Mouse (Mus musculus): Measurements from ENCODE around the gene Gck.
A peak's percentile ranks its signal among the peaks of the same experiment; 100 is the strongest.
"Not testable (repeated sequence)": the region's sequence is repeated elsewhere in the genome, so short reads cannot be mapped to it uniquely, and the experiment has no call there.

The Gck gene

DNA sequence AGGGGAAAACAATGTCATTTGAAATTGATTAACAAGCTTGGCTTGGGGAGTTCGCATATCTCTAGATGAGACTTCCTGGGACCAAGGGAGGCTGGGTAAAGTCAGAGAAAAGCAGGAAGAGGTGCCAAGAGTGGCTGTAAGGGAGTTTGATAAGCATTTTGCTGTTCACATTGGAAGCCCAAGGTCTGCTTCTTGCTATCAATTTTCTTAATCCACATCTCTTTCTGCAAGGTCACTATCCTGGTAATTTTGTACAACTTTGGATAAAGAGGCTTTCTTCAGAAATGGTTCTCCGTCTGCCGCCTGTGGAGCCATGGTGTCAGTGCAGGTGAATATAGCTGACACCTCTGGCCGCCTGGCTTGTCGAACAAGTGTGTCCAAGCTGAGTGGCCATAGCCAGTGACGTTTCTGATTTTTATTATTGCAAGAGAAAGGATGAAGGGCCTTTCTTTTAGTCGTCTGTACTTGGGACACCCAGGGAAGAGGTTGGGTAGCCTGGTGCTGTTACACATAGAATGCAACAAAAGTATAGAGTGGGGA is 5.2 kb upstream of the Gck start:
- peak in 1 of 2 experiments; percentile 62 for DNase-seq

DNA sequence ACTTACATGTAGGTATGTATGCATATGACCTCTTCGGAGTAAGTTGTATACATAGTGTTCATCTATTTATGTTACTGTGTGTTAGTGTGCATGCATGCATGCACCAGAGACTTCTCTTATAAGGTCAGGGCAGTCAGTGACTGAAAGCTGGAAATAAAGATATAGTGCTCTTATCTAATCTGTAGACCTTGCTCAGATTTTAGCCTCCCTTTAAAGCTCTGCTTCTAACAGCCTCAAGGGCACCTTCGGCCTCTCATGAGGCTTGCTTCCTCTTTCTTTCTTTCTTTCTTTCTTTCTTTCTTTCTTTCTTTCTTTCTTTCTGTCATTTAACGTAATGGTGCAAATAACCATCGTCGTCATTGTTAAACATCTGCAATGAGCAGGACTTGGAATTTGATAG is 4.6 kb upstream of the Gck start:
- DNase-seq, result no peak

DNA sequence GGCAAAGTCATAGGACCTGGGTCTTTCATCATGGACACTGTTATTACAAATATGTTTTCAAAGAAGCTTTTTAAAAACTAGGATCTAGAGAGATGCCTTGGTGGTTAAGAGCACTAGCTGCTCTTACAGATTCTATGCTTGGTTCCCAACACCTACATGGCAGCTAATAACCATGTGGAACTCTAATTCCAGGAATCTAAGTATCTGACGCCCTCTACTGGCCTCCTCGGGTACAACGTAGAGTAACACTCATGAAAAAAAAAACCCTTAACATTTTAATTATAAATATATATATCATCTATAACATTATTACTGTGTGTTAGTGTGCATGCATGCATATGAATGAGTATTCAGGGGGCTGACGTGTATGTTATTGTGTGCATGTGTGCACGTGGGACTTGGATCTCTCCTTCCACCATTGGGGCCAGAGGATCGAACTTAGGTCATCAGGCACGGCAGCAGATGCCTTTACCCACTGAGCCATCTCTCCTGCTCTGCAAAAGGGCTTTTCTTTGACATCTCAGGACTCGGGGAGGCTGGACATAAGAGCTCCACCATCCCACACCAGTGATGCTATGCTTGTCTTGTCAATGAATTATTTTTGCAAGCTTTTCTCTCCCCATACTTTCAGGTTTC is 3.4 kb upstream of the Gck start:
- peak; percentile 58 to 61 for DNase-seq

DNA sequence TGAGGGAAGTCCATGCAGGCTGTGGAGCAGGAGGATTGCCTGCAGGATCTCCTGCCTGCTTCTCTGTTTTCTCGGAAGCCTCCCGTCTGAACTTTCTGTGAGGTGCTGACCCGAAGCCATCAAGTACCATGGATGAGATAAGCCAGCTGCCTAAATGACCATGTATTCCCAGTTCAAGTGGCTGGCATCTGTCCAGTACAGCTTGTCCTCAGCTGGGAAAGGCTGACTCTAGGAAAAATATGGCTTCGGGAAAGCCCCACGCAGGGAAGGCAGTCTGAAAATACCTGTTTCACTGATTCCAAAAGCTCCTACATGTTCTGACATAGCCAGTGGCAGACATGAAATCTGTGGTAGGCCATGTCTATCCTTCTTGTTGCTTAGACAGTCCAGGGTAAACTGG is 2.6 kb upstream of the Gck start:
- DNase-seq, result no peak

DNA sequence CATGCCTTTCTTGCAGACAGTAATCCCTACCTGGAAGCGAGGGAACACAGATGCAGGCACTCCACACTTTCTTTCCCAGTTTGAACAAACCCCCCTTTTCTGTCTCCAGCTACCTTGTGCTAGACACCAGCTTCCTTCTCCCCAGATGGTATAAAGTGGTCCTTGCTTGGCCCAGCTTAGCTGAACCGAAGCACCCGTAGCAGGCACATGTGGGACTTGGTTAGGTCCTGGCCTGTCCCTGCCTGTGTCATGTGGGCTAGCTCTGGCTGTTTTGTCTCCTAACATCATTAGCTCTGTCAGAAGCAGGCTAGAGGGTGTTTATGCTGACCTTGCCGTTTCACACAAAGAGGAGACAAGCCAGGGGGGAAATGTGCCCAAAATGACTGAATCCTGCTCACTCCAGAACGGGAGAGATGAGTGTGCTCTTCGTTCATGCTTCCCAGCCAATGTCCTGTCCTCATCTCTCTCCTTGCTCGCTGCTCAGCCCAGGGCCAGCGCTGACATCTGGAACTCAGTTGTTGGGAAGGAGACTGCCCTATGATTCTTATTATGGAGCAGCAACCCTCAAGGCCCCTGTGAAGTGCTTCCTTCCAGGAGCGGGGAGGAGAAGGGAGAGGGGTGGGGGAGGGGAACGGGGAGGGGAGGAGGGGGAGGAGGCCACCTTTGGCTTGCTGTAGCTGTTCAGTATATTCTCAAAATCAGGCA is 1.2 kb downstream of the Gck start:
- DNase-seq, result no peak

DNA sequence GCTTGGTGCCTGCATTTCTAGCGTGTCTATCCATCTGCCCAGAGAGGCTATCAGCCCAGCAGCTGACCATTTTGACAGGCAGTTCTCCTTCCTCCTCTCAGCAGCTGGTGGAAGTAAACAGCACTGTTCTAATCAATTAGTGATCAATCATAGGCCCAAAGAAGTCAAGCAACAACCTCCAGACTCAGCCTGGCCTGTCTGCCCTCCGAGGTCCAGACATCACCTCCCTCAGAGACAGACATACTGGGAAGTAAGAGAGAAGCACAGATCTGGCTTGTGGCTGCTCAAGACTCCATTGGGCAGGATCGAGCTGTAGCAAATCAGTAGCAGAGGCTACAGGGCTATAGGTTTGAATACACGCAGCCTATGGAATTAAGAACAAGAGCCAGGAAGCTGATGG is 2.1 kb downstream of the Gck start:
- no peak for DNase-seq

DNA sequence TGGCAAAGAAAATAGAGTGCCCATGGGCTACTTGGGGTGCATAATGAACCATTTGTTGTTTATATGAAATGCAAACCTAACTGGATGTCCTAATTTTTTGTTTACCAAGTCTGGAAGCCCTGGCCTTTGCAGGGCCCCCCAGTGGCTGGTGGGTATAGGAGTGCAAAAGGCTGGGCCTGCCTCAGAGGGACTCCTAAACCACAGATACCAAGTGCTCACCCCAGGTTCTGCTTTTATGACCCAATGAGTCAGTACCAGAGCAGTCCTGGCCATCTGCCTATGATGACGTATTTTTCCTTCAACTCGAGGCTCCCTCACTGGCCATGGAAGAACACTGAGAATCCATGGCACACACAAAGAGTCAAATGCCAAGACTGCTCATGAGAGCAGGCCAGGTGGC is 4.8 kb downstream of the Gck start:
- DNase-seq, result no peak

DNA sequence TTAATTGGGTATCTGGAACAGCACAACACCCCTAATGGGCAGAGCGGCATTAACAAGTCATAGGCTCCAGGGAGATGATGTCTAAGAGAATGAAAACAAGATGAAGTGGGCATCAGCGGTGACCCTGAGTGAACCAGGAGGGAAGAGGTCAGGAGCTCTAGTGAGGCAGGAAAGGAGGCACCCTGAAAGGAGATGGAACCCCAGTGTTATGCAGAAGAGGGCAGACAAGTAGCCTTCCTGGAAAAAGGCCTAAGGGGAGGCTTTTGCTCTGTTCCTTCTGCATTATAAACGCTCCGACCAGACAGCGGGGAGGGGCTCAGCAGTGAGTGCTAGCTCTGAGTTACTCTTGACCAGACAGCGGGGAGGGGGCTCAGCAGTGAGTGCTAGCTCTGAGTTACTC is 6.9 kb downstream of the Gck start:
- no peak for DNase-seq

DNA sequence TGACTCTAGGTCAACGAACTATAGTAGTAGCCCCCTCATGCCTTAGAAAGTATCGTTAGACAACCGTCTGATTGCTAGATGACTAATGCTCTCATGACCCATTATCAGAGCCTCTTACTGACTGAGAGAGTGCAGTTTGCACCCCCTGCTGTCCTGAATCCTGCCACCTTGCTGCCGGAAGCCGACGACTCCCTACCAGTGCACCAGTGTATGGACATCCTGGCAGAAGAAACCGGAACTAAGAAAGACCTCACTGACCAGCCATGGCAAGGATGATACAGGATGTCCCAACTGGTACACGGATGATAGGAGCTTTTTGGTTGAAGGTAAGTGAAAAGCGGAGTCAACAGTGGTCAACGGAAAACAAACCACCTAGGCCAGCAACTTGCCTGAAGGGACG is 15.3 kb downstream of the Gck start:
- DNase-seq, result not testable (repeated sequence)

DNA sequence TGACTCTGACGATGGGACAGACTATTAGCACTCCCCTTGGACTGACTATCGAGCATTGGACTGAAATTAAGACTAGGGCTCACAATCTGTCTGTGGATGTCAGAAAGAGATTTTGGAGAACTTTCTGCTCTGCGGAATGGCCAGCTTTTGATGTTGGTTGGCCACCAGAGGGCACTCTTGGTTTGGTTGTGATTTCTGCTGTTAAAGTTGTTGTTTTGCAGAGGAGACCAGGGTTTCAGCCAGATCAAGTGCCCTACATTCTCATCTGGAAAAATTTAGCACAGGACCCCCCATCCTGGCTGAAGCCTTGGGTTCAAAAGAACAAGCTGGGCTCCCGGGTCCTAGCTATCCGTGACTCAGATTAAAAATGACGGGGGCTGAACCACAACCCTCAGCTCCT is 17.9 kb downstream of the Gck start:
- peak; percentile 45 to 55 for DNase-seq

DNA sequence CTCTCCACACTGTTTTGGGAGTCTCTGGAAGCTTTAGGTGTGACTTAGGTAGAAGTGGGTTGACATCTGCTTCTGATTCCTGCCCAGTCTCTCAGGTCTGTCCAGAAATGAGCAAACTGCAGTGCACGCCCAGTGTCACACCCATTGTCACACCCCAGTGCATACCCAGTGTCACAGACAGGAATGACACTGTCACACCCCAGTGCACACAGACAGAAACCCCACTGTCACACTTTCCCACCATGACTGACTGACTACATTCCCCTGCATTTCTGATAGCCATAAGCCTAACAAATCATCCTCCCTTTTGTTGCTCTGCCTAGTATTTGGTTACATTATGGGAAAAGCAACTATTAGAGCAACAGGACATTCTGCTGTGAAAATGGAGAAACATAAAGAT is 19.3 kb downstream of the Gck start:
- no peak for DNase-seq

DNA sequence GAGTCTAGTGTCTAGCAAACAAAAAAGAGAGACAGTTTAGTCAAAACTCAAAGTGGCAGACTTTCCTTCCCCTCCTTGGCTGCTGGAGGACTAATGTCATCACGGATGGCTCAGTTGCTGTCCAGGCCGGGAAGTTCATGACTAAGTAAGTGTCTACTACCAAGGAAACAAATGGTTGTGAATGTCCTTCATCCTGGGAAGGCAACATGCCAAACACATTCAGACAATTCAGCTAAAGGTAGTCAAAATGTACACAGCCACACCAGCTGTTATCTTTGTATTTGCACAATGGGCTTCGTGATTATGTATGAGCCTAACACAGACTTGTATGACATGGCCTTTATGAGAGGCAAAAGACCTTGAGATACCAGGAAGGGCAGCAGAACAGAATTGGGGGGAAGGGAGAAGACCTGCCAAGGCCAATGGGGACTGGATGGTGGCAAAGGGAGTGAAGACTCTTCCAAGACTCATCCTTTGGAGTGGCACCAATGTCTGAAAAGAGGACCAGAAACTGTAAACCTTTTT is 23.1 kb downstream of the Gck start:
- no peak for DNase-seq

DNA sequence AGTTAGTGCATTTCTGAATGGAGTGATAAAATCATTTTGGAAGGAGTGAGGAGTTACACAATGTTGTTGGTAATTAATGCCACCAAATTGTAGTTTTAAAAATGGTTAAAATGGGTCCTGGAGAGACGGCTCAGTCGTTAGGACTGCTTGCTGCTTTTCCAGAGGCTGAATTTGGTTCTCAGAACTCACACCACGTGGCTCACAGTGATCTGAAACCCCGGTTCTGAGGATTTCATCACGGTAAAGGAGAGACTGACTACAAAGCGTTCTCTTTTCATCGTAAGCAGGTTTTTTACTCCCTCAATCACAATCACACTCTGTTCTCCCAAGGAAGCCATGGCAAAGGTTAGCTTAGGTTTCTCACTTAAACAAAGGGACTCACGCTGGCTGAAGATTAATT is 25.2 kb downstream of the Gck start:
- DNase-seq, result no peak

DNA sequence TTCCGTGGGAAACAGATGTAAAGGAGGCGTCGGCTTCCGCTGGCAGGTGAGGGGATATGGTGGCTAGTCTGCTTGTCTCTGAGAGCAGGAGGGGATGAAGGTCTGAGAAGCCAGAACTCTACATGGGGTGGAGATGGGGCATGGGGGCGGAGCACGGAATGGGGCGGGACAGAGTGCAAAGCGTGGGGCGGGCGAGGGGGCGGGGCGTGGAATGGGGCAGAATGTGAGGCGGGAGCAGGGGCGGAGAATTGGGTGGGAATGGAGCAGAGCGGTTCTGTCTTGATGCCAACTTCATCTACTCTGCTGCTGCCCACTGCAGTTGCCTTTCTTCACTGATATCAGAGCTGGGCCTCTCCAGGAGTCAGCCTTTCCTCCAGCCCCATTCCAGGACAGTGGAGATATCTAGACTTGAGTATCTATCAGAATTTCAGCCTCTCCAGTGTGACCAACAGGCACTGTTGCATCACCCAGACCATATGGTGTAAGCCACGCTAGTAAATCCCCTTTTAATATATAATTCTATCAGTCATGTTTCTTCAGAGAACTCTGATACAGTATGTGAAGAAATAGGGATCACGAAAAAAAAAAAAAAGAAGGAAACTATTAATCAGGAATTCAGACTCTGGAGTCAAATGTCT is 29.4 kb downstream of the Gck start:
- DNase-seq, result peak; percentile 16 to 24

DNA sequence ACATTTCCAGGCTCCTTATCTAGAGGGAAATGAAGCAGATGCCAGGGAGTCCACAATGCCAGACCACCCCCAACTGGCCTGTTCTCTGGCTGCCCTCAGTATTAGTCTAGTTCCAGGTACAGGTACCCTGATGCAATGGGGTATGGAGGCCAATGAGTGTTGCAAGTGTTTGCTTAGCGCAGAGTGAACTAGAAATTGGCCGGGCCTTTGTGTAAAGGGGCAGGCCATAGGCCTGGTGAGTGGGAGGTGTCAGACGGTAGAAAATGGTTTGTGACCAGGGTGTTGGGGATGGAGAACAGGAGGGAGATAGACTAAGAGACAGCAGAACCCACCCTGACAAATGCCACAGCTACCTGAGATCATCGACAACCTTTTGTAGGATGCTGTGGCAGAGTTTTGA is 30.3 kb downstream of the Gck start:
- no peak for DNase-seq

DNA sequence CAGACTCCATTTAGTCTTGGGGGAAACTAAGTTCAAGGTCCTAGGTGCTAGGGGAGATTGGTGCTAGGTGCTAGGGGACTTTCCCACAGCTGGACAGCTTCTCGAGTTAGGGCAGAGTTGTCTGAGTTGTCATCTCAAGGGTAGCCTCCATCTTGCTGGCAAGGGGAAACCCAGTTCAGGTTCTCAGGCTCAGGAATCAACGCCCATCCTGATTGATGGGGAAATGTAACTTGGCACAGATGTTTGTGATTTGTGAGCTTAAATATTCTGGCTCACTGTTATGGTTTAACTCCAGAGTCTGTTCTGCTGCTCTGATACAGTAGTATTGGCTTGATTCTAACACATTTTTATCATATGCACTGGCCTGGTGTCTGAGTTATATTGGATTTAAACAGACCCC is 31.8 kb downstream of the Gck start:
- no peak for DNase-seq

DNA sequence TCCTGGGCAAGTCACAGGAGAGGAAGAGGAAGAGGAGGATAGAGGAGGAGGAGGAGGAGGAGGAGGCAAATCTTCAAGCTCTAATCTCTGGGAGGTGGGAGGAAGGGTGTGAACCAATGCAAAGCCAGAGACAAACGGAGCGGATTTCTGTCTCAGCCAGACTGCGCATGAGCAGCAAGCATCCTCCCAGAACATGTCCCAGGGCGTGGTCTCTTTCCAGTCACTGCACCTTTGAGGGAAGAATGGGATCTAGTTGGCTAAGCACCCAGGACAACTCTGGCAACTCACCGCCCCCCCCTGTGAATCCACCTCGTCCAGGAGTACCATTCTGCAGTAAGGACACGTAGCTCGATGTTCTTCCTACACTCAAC is 33.7 kb downstream of the Gck start:
- DNase-seq, result no peak

DNA sequence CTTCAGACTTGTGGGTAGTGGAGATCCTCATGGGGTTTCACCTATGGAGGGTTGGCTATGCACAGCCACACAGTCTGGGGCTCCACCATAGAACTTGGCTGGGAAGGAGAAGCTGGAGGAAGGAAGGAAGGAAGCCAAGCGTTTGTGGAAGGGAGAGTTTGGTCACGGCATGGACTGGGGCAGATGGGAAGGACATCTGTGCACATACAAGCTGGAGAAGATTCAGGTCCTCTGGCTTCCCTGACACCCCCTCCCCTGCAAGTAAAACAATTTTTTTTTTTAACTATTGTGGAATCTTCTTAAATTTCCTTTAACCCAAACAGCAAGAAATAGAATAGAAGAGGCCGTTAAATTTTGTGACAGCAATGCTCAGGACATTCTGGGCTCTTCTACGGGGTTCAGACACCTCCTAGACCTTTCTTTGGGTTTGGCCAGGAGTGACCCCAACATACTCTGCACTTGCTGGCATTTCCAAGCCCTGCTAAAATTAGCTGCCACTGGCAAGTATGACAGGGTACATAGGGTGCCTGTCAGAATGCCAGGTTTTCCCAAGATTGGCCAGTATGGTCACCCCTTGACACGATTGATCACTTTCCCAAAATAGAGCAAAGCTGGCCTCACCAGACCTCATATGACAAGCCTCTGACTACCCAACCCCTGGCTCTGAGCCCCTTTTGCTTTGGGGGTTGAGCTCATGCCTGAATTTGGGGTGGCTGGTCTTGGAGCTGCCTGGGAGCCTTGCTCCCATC is 34.3 kb downstream of the Gck start:
- no peak for DNase-seq

DNA sequence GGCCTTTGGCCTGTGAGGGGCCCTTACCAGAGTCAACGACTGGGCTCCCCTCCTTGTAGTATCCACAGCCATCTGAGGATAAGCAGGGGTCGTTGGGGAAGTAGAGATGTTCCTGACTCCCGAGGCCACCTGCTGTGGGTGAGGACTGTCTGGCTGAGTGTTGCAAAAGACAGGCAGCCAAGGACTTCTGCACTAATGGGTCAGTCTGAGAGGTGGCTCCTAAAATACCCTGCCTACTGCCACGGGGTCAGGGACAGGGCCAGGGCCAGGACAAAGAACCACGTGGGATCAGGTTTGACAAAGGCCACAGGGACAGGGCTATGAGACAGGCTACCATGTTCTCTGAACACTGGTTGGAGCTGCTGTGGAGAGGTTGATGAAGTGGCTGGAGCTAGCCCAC is 34.9 kb downstream of the Gck start:
- no peak for DNase-seq

DNA sequence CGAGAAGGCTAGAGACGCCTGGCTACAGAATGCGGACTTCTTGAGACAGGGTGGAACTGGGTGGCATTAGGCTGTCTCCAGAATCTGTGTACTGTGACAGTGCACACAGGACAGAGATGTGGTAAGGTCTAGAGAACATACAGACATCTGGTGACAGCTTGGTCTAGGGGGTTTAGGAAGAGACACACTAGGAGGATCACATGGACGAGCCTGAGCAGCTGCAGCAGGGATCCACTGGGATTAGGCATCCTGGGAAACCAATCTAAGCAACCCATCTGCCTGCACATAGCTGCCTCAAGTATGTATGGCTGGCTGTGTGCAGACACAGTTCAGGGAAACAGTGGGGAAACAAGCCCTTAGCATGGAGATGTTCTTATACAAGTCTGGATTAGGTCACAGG is 35.9 kb downstream of the Gck start:
- DNase-seq, result no peak

DNA sequence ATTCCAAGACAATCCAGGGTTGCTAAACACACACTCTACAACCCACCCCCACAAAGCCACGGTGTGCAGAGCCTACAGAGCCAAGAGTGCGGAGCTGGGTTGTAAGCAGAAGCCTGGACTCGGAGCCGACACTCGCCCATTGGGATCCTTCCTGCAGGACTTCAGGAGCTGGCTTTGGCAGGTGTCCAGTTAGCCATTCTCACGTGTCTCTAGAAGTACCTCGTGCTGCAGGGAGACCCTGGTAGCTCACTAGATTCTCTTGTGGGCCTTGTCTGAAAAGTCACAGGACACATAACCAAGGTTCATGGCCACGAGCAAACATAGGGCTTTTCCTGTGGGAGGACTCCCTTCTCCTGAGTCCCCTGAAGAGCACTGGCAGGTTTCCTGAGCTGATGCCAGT is 36.6 kb downstream of the Gck start:
- DNase-seq, result no peak

DNA sequence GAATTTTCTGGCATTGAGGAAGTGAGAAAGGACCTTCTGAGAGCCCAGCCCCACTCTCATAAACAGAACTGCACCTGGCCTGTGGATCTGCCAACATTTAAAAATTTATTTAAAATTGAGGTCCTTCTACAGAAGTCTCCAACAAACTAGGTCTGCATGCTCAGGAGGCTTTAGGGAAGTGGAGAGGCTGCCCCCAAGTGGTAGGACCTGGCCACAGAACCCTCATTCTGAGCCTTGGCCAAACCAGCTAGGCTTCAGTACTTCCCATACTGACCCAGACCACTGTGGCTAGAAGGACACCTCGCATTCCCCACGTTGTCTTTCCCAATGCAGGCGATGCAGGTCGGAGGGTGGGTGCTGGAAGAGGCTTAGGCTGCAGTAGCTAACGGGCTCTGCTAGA is 37.2 kb downstream of the Gck start:
- DNase-seq, result peak; percentile 52 to 62

DNA sequence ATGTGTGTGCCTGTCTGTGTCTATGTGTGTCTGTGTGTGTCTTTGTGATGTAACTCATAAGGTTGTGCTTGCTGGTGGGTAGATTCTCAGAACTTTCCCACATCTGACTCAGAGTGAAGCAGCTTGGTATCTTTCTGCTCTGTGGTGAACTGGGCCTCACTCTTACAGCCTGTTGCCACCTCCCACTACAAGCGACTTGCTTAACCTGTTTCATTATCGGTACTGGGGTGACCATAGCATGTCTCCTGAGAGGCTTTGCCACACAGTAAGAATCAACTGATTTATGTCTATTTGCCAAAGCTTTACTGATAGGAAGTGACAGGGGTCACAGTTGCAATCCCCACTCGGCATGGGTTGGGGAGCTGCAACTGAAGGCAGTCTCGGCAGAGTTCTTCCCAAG is 41.2 kb downstream of the Gck start:
- no peak for DNase-seq
